In the genomic region with DNA sequence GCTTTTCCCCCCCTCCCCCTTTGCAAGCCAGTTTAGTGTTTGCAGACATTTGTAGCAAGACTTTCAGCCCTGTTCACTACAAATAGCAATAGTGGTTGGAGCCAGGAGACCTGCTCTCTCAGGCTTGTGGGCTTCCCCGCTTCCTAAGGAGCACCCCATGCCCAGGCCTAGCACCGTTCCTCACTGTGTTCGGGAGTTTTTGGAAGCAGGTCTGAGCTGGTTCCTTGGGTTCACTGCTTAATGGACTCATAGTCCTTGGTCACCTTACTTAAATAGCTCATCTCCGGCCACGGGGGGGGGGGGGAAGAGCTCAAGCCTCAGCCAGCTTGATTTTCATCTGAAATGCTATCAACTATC, we compare ENCODE assay signal across 10 mouse cellular contexts. TPM values are rescaled to one million over a fixed set of nuclear protein-coding genes. Genes with fewer than 3 reads are reported as not detected.
DNase-seq lines count a peak whose midpoint lies in the region; ATAC-seq and TF ChIP-seq lines count a peak whose summit lies in the region.
"Had no signal": no experiment of that assay in that cellular context is flagged by ENCODE, and none has a peak within 500 bp of the region (broad histone marks: within the 10 kb centered on the region; RNA-seq: fewer than 3 reads in every experiment).

No protein-coding gene starts in this region.

- peak overlapping the region; percentile 74 for H3K27ac ChIP-seq in heart, embryonic 16.5 days (ENCODE audit: low read length)
- H3K27ac ChIP-seq in lung, embryonic 16.5 days (ENCODE audit: low read length) = peak overlapping the region; percentile 45
- peak overlapping the region; percentile 75 for H3K27ac ChIP-seq in forebrain, embryonic 14.5 days (ENCODE audit: low read depth, low read length)
- H3K27ac ChIP-seq in liver, postnatal 0 days (ENCODE audit: low read depth) = peak overlapping the region; percentile 60
- H3K27ac ChIP-seq: embryonic facial prominence, embryonic 15.5 days had no signal

- H3K4me3 ChIP-seq in heart, embryonic 16.5 days (ENCODE audit: low read length) = no peak overlapping the region
- H3K4me3 ChIP-seq in lung, embryonic 16.5 days (ENCODE audit: low read length) = no peak overlapping the region
- no peak overlapping the region for H3K4me3 ChIP-seq in forebrain, embryonic 14.5 days (ENCODE audit: low read depth, low read length)
- H3K4me3 ChIP-seq in liver, postnatal 0 days (ENCODE audit: low read depth, low read length) = no peak overlapping the region
- H3K4me3 ChIP-seq: embryonic facial prominence, embryonic 15.5 days had no signal

- H3K36me3 ChIP-seq in heart, embryonic 16.5 days (ENCODE audit: control insufficient read depth, insufficient read depth) = peaks cover 20% of the 10 kb centered on the region
- H3K36me3 ChIP-seq in lung, embryonic 16.5 days (ENCODE audit: control insufficient read depth, insufficient read depth, low read length) = peaks cover 26% of the 10 kb centered on the region
- H3K36me3 ChIP-seq in forebrain, embryonic 14.5 days (ENCODE audit: control insufficient read depth, insufficient read depth, low read length) = peaks cover 41% of the 10 kb centered on the region
- H3K36me3 ChIP-seq in liver, postnatal 0 days (replicated peaks; ENCODE audit: insufficient read depth, low read length) = peaks cover 35% of the 10 kb centered on the region

- TF ChIP-seq EP300 in liver, postnatal 0 days (IDR thresholded peaks at IDR 0.05; ENCODE audit: low read depth) = no peak

- ATAC-seq in heart, embryonic 16.5 days (replicated peaks; ENCODE audit: extremely low read depth, insufficient read depth, low FRiP score) = peak; percentile 8; the same call in 1 of the 2 replicates
- no peak for ATAC-seq in lung, embryonic 16.5 days (ENCODE audit: low read depth)
- ATAC-seq in forebrain, embryonic 14.5 days = no peak
- no peak for ATAC-seq in liver, postnatal 0 days

- DNase-seq in heart, adult 8-10 months (ENCODE audit: low spot score) = no peak
- no peak for DNase-seq in lung, adult 18-20 months
- DNase-seq in forebrain, embryonic 14.5 days (ENCODE audit: low spot score) = no peak
- DNase-seq in liver, postnatal 0 days = no peak
- no peak for DNase-seq in embryo, embryonic 10 days (ENCODE audit: low spot score)
- no peak for DNase-seq in urinary bladder, adult 18-20 months (ENCODE audit: low spot score in 2 of 2)
- DNase-seq: lung, postnatal 14 days had no signal

- no peaks in the 10 kb centered on the region for H3K27me3 ChIP-seq in heart, embryonic 16.5 days (ENCODE audit: control insufficient read depth, insufficient read depth, low read length)
- H3K27me3 ChIP-seq in lung, embryonic 16.5 days (ENCODE audit: control insufficient read depth, insufficient read depth, low read depth, low read length) = no peaks in the 10 kb centered on the region
- no peaks in the 10 kb centered on the region for H3K27me3 ChIP-seq in forebrain, embryonic 14.5 days (replicated peaks; ENCODE audit: control insufficient read depth, insufficient read depth, low read length)
- H3K27me3 ChIP-seq in liver, postnatal 0 days (ENCODE audit: insufficient read depth, low read length) = no peaks in the 10 kb centered on the region
- H3K27me3 ChIP-seq: embryonic facial prominence, embryonic 15.5 days had no signal

- WGBS in heart, embryonic 16.5 days = 74% methylated on average over 5 of the region's 5 CpGs
- WGBS in lung, embryonic 16.5 days = 78% methylated on average over 5 of the region's 5 CpGs
- WGBS in forebrain, embryonic 14.5 days = 80% methylated on average over 5 of the region's 5 CpGs
- 77% methylated on average over 5 of the region's 5 CpGs for WGBS in liver, postnatal 0 days (ENCODE audit: insufficient replicate concordance)

- no peaks in the 10 kb centered on the region for H3K9me3 ChIP-seq in heart, embryonic 16.5 days (replicated peaks; ENCODE audit: control insufficient read depth, low read length)
- H3K9me3 ChIP-seq in lung, embryonic 16.5 days (ENCODE audit: control insufficient read depth, low read length) = no peaks in the 10 kb centered on the region
- H3K9me3 ChIP-seq in forebrain, embryonic 14.5 days (replicated peaks; ENCODE audit: control insufficient read depth, low read length) = no peaks in the 10 kb centered on the region
- H3K9me3 ChIP-seq in liver, postnatal 0 days (ENCODE audit: low read length) = no peaks in the 10 kb centered on the region
- H3K9me3 ChIP-seq: embryonic facial prominence, embryonic 15.5 days had no signal

- H3K9ac ChIP-seq in heart, embryonic 16.5 days (ENCODE audit: low read length) = no peak overlapping the region
- H3K9ac ChIP-seq in lung, embryonic 16.5 days (ENCODE audit: low read length) = no peak overlapping the region
- H3K9ac ChIP-seq in forebrain, embryonic 14.5 days (ENCODE audit: low read length) = no peak overlapping the region
- no peak overlapping the region for H3K9ac ChIP-seq in liver, postnatal 0 days (replicated peaks)
- H3K9ac ChIP-seq: embryonic facial prominence, embryonic 15.5 days had no signal

- no peak overlapping the region for H3K4me2 ChIP-seq in heart, embryonic 16.5 days (ENCODE audit: low read depth, low read length)
- no peak overlapping the region for H3K4me2 ChIP-seq in lung, embryonic 16.5 days (ENCODE audit: low read depth, low read length)
- no peak overlapping the region for H3K4me2 ChIP-seq in forebrain, embryonic 14.5 days (ENCODE audit: low read length)
- no peak overlapping the region for H3K4me2 ChIP-seq in liver, postnatal 0 days (ENCODE audit: low read depth, low read length)
- H3K4me2 ChIP-seq: embryonic facial prominence, embryonic 15.5 days had no signal

- no peak for TF ChIP-seq CTCF in liver, postnatal 0 days (IDR thresholded peaks at IDR 0.05; ENCODE audit: low read depth)

- peaks cover 25% of the 10 kb centered on the region for H3K4me1 ChIP-seq in heart, embryonic 16.5 days (ENCODE audit: control insufficient read depth, insufficient read depth, low read length)
- H3K4me1 ChIP-seq in lung, embryonic 16.5 days (replicated peaks; ENCODE audit: control insufficient read depth, insufficient read depth, low read length) = no peaks in the 10 kb centered on the region; the same call in 1 of the 2 replicates
- H3K4me1 ChIP-seq in forebrain, embryonic 14.5 days (ENCODE audit: control insufficient read depth, insufficient read depth, low read length) = peaks cover 7% of the 10 kb centered on the region
- peaks cover 21% of the 10 kb centered on the region for H3K4me1 ChIP-seq in liver, postnatal 0 days (ENCODE audit: insufficient read depth)

RNA-seq across cellular contexts. Expression of a gene that starts 12.7 kb away (rescaled TPM):
- polyA plus RNA-seq in heart, embryonic 16.5 days (2015; fragmentation: Nextera tagmentation; extraction: Ambion mirVana) = 8.0 and 8.7 TPM in 2 replicates
- 1 to 10 TPM; 5.8 to 9.3 (median 7.0) TPM for total RNA-seq in heart, adult 8-10 months (2022)
- polyA plus RNA-seq in lung, embryonic 16.5 days (2015; fragmentation: Nextera tagmentation; extraction: Ambion mirVana) = 8.9 and 9.2 TPM in 2 replicates
- polyA plus RNA-seq in forebrain, embryonic 14.5 days (2014; fragmentation: Nextera tagmentation; extraction: Ambion mirVana) = 8.8 and 12.5 TPM in 2 replicates
- polyA plus RNA-seq in liver, postnatal 0 days (2015; fragmentation: Nextera tagmentation; extraction: Ambion mirVana) = 1.8 and 1.9 TPM in 2 replicates
